Mouse (Mus musculus) ES-Bruce4 (cell line): Measurements from ENCODE around the gene Hist1h2bl. TPM values are rescaled to one million over a fixed set of nuclear protein-coding genes. Genes with fewer than 3 reads are reported as not detected.
A peak's percentile ranks its signal among the peaks of the same experiment; 100 is the strongest.
"Not testable (repeated sequence)": the region's sequence is repeated elsewhere in the genome, so short reads cannot be mapped to it uniquely, and the experiment has no call there.

Source experiments
- H3K27ac ChIP-seq: 2 replicates; pipeline ENCODE4 v1.5.1; 2012; ENCODE audit warnings: low read length, inconsistent platforms; ENCODE audit not compliant: insufficient read depth
- H3K27me3 ChIP-seq: 2 replicates; pipeline ENCODE4 v1.6.1; 2012; ENCODE audit warnings: mild to moderate bottlenecking, low read length, inconsistent platforms; ENCODE audit not compliant: control insufficient read depth, poor library complexity, insufficient read depth, severe bottlenecking
- H3K36me3 ChIP-seq: 2 replicates; pipeline ENCODE4 v1.6.1; 2012; ENCODE audit warnings: inconsistent platforms, mild to moderate bottlenecking, low read length, moderate library complexity; ENCODE audit not compliant: control insufficient read depth, poor library complexity, insufficient read depth, severe bottlenecking
- H3K4me1 ChIP-seq: one replicate; pipeline ENCODE4 v1.8.1; 2011; ENCODE audit warnings: low read length; ENCODE audit not compliant: control insufficient read depth, insufficient read depth
- H3K4me3 ChIP-seq: 2 replicates; pipeline ENCODE4 v1.5.1; 2011; ENCODE audit warnings: low read depth, mild to moderate bottlenecking, low read length
- H3K9ac ChIP-seq: 2 replicates; pipeline ENCODE4 v1.6.1; 2012; ENCODE audit warnings: low read depth, mild to moderate bottlenecking, inconsistent platforms; ENCODE audit not compliant: poor library complexity, severe bottlenecking
- H3K9me3 ChIP-seq: replicated peaks from 2 replicates; pipeline ENCODE4 v1.6.1; 2012; ENCODE audit warnings: mild to moderate bottlenecking, low read length, inconsistent platforms; ENCODE audit not compliant: control insufficient read depth, poor library complexity, insufficient read depth, severe bottlenecking
- CTCF ChIP-seq: IDR thresholded peaks from one replicate; pipeline ENCODE4 v1.8.1; 2011; ENCODE audit warnings: low read depth, low read length
- EP300 ChIP-seq: IDR thresholded peaks from 2 replicates; pipeline ENCODE4 v1.6.1; 2011; ENCODE audit warnings: low read depth, low read length; ENCODE audit not compliant: insufficient read depth
- POLR2A ChIP-seq: IDR thresholded peaks from one replicate; pipeline ENCODE4 v1.8.1; 2011; ENCODE audit warnings: low read length; ENCODE audit not compliant: insufficient read depth
- polyA plus RNA-seq: library from polyadenylated mRNA; stranded (reverse); fragments of >200 nt; gene quantifications from 2 replicates; pipeline ENCODE4 v1.2.4, GENCODE M21; 2011; ENCODE audit warnings: low read depth; ENCODE audit not compliant: missing spikeins, insufficient read depth, insufficient read length

Hist1h2bl gene
- polyA plus RNA-seq, 1 experiment: 27.2 TPM

DNA sequence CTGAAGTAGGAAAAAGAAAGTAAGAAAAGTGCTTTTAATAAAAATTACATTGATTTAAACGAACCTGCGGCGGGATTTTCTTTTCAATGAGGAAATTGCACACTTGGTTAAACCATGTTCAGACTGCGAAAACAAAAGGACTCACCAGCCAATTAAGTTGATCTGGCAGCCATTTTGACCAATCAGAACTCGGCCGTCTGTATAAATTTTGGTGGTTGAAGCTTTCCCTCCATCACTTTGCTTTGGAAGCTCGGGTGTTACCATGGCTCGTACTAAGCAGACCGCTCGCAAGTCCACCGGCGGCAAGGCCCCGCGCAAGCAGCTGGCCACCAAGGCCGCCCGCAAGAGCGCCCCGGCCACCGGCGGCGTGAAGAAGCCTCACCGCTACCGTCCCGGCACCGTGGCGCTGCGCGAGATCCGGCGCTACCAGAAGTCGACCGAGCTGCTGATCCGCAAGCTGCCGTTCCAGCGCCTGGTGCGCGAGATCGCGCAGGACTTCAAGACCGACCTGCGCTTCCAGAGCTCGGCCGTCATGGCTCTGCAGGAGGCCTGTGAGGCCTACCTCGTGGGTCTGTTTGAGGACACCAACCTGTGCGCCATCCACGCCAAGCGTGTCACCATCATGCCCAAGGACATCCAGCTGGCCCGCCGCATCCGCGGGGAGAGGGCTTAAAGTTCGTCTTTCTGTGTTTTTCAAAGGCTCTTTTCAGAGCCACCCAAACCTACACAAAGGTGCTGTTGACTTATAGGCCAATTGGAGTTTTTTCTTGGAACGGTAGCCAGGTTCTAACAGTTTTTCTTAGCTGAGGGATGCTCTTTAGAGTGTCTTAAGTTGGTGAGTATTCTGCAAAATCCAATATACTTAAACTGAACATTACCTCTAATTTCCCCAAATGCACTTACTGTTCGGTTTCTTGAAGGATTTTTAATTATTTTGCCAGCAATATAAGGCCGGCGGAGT, 1.7 kb upstream of the Hist1h2bl start, which contains the start of gene Hist1h3h:
Gene Hist1h3h (plus strand): TSS at position 263 of the 961 bp plus-strand sequence.
- TF ChIP-seq EP300: 0 out of 2 replicates have a peak, but pooled peaks have one; percentile 10
- TF ChIP-seq POLR2A: peak; percentile 89
- peak within 1 kb of the TSS; percentile 97 for H3K4me3 ChIP-seq
- H3K9ac ChIP-seq: peak within 1 kb of the TSS; percentile 98
- H3K27ac ChIP-seq: peak within 1 kb of the TSS; percentile 98
- not testable (repeated sequence) for H3K4me1 ChIP-seq, H3K9me3 ChIP-seq, H3K36me3 ChIP-seq, H3K27me3 ChIP-seq

- not testable (repeated sequence) for H3K9me3 ChIP-seq, H3K36me3 ChIP-seq, H3K4me1 ChIP-seq, H3K27me3 ChIP-seq
- peak overlapping the region; percentile 87 for H3K4me3 ChIP-seq
- H3K9ac ChIP-seq: peak overlapping the region; percentile 96
- TF ChIP-seq POLR2A: peak; percentile 54
- H3K27ac ChIP-seq: peak overlapping the region; percentile 98
Measured at GRCm38 (mm10) chr13:21716540-21717391, 823 bp upstream of the Hist1h2bl start.

DNA sequence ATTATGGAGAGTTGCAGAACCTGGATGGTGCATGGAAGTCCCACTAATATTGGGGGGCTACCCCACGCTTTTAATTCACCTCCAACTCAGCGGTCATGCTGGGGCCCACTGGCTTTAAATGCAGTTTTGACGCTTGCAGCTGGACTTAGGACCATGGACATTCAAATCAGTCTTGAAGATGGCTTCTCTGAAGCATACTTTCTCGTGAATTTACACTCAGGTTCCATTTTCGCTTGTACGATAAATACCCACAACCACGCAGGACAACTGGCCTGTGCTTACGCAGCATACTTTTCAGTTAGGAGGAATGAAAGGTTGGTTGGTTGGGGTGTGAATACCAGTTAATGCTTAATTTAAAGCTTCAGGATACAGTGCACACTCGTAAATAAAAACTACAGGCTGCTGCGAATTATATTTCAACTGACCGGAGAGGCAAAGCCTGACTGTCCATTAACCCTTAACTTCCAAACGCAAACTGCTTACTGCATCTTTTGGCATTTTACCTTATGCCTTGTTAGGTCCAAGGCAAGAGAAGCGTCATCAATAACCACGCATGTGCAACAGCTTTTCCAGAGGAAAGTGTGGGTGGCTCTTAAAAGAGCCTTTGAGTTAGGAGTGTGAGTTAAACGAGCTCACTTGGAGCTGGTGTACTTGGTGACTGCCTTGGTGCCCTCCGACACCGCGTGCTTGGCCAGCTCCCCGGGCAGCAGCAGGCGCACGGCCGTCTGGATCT, 646 bp downstream of the Hist1h2bl start:
- Histone ChIP-seq H3K4me3 (peak overlapping the region; percentile 44), H3K27ac (peak overlapping the region; percentile 82), H3K27me3 (no peaks in the 10 kb centered on the region), H3K9me3 (no peaks in the 10 kb centered on the region), H3K36me3 (no peaks in the 10 kb centered on the region), H3K4me1 (no peaks in the 10 kb centered on the region), H3K9ac (peak overlapping the region; percentile 71)
- no peak for TF ChIP-seq EP300
- TF ChIP-seq POLR2A: peak; percentile 19

DNA sequence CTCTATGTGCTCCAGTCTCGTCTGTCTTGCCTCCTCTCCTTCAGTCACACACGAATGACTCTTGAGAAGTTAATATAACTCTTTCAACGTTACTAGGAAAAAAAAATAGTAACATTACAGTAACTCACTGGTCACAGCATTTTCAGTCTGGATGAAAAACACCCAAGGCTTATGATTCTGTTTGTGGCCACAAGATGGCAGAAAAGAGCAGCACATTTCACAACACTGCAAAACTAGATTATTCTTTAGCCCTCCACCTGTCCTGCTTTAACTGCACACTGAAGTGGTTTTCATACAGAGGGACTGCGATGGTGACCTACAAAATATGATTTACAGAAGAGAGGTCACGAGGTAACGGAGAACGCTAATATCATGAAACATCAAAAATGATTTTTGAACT, 1.2 kb downstream of the Hist1h2bl start:
- Histone ChIP-seq H3K9ac (peak overlapping the region; percentile 71), H3K9me3 (no peaks in the 10 kb centered on the region), H3K4me1 (no peaks in the 10 kb centered on the region), H3K27ac (peak overlapping the region; percentile 82), H3K27me3 (no peaks in the 10 kb centered on the region), H3K4me3 (peak overlapping the region; percentile 42; the same call in 1 of the 2 replicates), H3K36me3 (no peaks in the 10 kb centered on the region)
- no peak for TF ChIP-seq CTCF
- no peak for TF ChIP-seq POLR2A
- no peak for TF ChIP-seq EP300

DNA sequence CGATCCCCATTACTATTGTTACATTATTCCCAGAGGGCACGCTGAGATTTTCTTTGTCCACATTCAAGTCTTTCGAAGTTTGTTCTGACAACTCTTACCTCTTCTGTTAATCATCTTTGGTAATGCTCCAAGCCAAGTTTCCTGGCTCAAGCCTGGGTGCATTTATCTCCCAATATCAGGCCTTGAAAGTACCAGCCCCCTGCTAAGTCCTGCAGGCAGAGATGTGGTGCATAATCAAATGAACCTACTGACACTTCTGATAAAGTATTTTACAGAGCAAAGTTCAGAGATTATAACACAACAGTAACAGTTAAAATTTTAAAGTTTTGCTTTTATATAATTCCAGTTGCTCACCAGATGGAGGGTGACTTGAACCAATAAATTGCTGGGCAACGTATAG, 4.2 kb downstream of the Hist1h2bl start:
- H3K9me3 ChIP-seq: no peaks in the 10 kb centered on the region
- no peak overlapping the region for H3K27ac ChIP-seq
- no peak for TF ChIP-seq CTCF
- no peak for TF ChIP-seq POLR2A
- TF ChIP-seq EP300: no peak
- H3K27me3 ChIP-seq: no peaks in the 10 kb centered on the region
- H3K36me3 ChIP-seq: no peaks in the 10 kb centered on the region
- H3K9ac ChIP-seq: peak overlapping the region; percentile 78
- no peaks in the 10 kb centered on the region for H3K4me1 ChIP-seq
- peak overlapping the region; percentile 90; the same call in 1 of the 2 replicates for H3K4me3 ChIP-seq
